Mouse (Mus musculus) midbrain, embryonic 15.5 days (tissue): ENCODE data around the gene Vwa2. TPM values are rescaled to one million over a fixed set of nuclear protein-coding genes. Genes with fewer than 3 reads are reported as not detected.

Experiments used
- ATAC-seq: fragments of 200-750 bp; cut with Nextera tagmentation; replicated peaks from 2 replicates; pipeline ENCODE4 v1.8.0; 2017; ENCODE audit warnings: moderate TSS enrichment
- H3K27ac ChIP-seq: fragments of 300-500 bp; sonication (generic); 2 replicates; pipeline ENCODE4 v1.5.1; 2015; ENCODE audit warnings: mild to moderate bottlenecking, inconsistent platforms
- H3K27me3 ChIP-seq: fragments of 300-500 bp; sonication (generic); replicated peaks from 2 replicates; pipeline ENCODE4 v1.6.1; 2015; ENCODE audit warnings: inconsistent platforms
- H3K36me3 ChIP-seq: fragments of 300-500 bp; sonication (generic); replicated peaks from 2 replicates; pipeline ENCODE4 v1.6.1; 2015; ENCODE audit warnings: inconsistent platforms
- H3K4me1 ChIP-seq: fragments of 300-500 bp; sonication (generic); 2 replicates; pipeline ENCODE4 v1.6.1; 2015; ENCODE audit warnings: inconsistent platforms
- H3K4me2 ChIP-seq: fragments of 300-500 bp; sonication (generic); 2 replicates; pipeline ENCODE4 v1.6.1; 2015; ENCODE audit warnings: inconsistent platforms, mild to moderate bottlenecking, moderate library complexity
- H3K4me3 ChIP-seq: fragments of 300-500 bp; sonication (generic); 2 replicates; pipeline ENCODE4 v1.5.1; 2015; ENCODE audit warnings: mild to moderate bottlenecking, inconsistent platforms
- H3K9ac ChIP-seq: fragments of 300-500 bp; sonication (generic); 2 replicates; pipeline ENCODE4 v1.6.1; 2015; ENCODE audit warnings: mild to moderate bottlenecking, inconsistent platforms
- H3K9me3 ChIP-seq: fragments of 300-500 bp; sonication (generic); 2 replicates; pipeline ENCODE4 v1.6.1; 2016; ENCODE audit warnings: inconsistent platforms
- WGBS: fragments of 180-500 bp; shearing (Covaris S2); methylation state at CpG from one replicate; pipeline ENCODE4 v1.1.7; 2015; ENCODE audit warnings: mixed read lengths; 5-methylcytosine and 5-hydroxymethylcytosine counted together
- polyA plus RNA-seq: library from polyadenylated mRNA; unstranded; fragments of >200 nt; fragmentation: Nextera tagmentation; extraction: Ambion mirVana; gene quantifications from 2 replicates; pipeline ENCODE4 v1.2.1, GENCODE M21; 2015

The Vwa2 gene
- polyA plus RNA-seq, 1 experiment from 2014 or later: 0.62 TPM

GRCm38 (mm10) chr19:56955568-56956513 lies 81.8 kb downstream of the Vwa2 start:
- Histone ChIP-seq H3K9me3 (no peaks in the 10 kb centered on the region), H3K27ac (no peak overlapping the region), H3K9ac (no peak overlapping the region), H3K27me3 (no peaks in the 10 kb centered on the region), H3K4me2 (no peak overlapping the region), H3K4me3 (no peak overlapping the region), H3K4me1 (peaks cover 3% of the 10 kb centered on the region; the same call in 1 of the 2 replicates), H3K36me3 (no peaks in the 10 kb centered on the region)
- no peak for ATAC-seq
- WGBS: 78% methylated on average over 20 of the region's 20 CpGs

- Histone ChIP-seq H3K4me3 (no peak overlapping the region), H3K4me2 (no peak overlapping the region), H3K9ac (no peak overlapping the region), H3K27ac (no peak overlapping the region), H3K4me1 (peaks cover 3% of the 10 kb centered on the region; the same call in 1 of the 2 replicates), H3K9me3 (no peaks in the 10 kb centered on the region), H3K36me3 (no peaks in the 10 kb centered on the region), H3K27me3 (no peaks in the 10 kb centered on the region)
- 84% methylated on average over 4 of the region's 4 CpGs for WGBS
- ATAC-seq: no peak
Observed at GRCm38 (mm10) chr19:56958011-56958410, 84.0 kb downstream of the Vwa2 start.

GRCm38 (mm10) chr19:56958582-56959021 lies 84.6 kb downstream of the Vwa2 start:
- whole genome bisulfite sequencing: 66% methylated on average over 6 of the region's 6 CpGs
- no peak for ATAC-seq
- H3K36me3 ChIP-seq: no peaks in the 10 kb centered on the region

GRCm38 (mm10) chr19:56959057-56959456 lies 85.0 kb downstream of the Vwa2 start:
- Histone ChIP-seq H3K27ac (no peak overlapping the region), H3K36me3 (no peaks in the 10 kb centered on the region), H3K9ac (no peak overlapping the region), H3K4me3 (no peak overlapping the region), H3K4me2 (no peak overlapping the region), H3K9me3 (no peaks in the 10 kb centered on the region), H3K4me1 (peaks cover 3% of the 10 kb centered on the region; the same call in 1 of the 2 replicates), H3K27me3 (no peaks in the 10 kb centered on the region)
- WGBS: 81% methylated on average over 2 of the region's 2 CpGs
- no peak for ATAC-seq

More at GRCm38 (mm10) chr19:56958582-56959021, 84.6 kb downstream of the Vwa2 start:
- Histone ChIP-seq H3K9me3 (no peaks in the 10 kb centered on the region), H3K4me1 (peaks cover 3% of the 10 kb centered on the region; the same call in 1 of the 2 replicates), H3K9ac (no peak overlapping the region), H3K4me3 (no peak overlapping the region), H3K27ac (no peak overlapping the region), H3K27me3 (no peaks in the 10 kb centered on the region), H3K4me2 (no peak overlapping the region)

- 78% methylated on average over 3 of the region's 3 CpGs for WGBS
- H3K27me3 ChIP-seq: no peaks in the 10 kb centered on the region
Observed at GRCm38 (mm10) chr19:56959601-56960000, 85.6 kb downstream of the Vwa2 start.

More at GRCm38 (mm10) chr19:56959601-56960000, 85.6 kb downstream of the Vwa2 start:
- H3K27ac ChIP-seq: no peak overlapping the region
- no peak for ATAC-seq
- H3K9me3 ChIP-seq: no peaks in the 10 kb centered on the region
- no peak overlapping the region for H3K4me3 ChIP-seq
- no peaks in the 10 kb centered on the region for H3K36me3 ChIP-seq
- H3K9ac ChIP-seq: no peak overlapping the region
- H3K4me1 ChIP-seq: peaks cover 3% of the 10 kb centered on the region; the same call in 1 of the 2 replicates
- H3K4me2 ChIP-seq: no peak overlapping the region

Other genes with a start within 250 kb of the Vwa2 start
- gene Adrb1, start 152.1 kb upstream of the Vwa2 start, polyA plus RNA-seq: 1.3 and 1.4 TPM in 2 replicates
- gene Ccdc186, start 52.1 kb upstream of the Vwa2 start, polyA plus RNA-seq: 25.3 and 27.3 TPM in 2 replicates
- 0.72 and 0.88 TPM in 2 replicates for gene Tdrd1, start 48.0 kb upstream of the Vwa2 start, polyA plus RNA-seq
- 9.6 and 11.0 TPM in 2 replicates for gene Afap1l2, start 134.0 kb downstream of the Vwa2 start, polyA plus RNA-seq